Mouse (Mus musculus) heart, postnatal 0 days (tissue): ENCODE measurements around the gene Zranb1. TPM values are rescaled to one million over a fixed set of nuclear protein-coding genes. Genes with fewer than 3 reads are reported as not detected.
A peak's percentile ranks its signal among the peaks of the same experiment; 100 is the strongest.

Experiments
- ATAC-seq: fragments of 200-750 bp; cut with Nextera tagmentation; 2 replicates; pipeline ENCODE4 v1.8.0; 2017; ENCODE audit warnings: low read depth, moderate number of reproducible peaks, moderate library complexity; ENCODE audit not compliant: insufficient read depth
- DNase-seq: peaks from one replicate; pipeline ENCODE4 v3.0.0-alpha.2; 2016; ENCODE audit warnings: low spot score
- H3K27ac ChIP-seq: fragments of 300-500 bp; sonication (generic); 2 replicates; pipeline ENCODE4 v1.5.1; 2014; ENCODE audit warnings: low read depth, mild to moderate bottlenecking
- H3K27me3 ChIP-seq: fragments of 300-500 bp; sonication (generic); 2 replicates; pipeline ENCODE4 v1.6.1; 2014; ENCODE audit warnings: low read length, mixed read lengths; ENCODE audit not compliant: control insufficient read depth, insufficient read depth
- H3K36me3 ChIP-seq: fragments of 300-500 bp; sonication (generic); replicated peaks from 2 replicates; pipeline ENCODE4 v1.6.1; 2014; ENCODE audit warnings: low read length, mixed read lengths; ENCODE audit not compliant: control insufficient read depth, insufficient read depth
- H3K4me1 ChIP-seq: fragments of 300-500 bp; sonication (generic); 2 replicates; pipeline ENCODE4 v1.6.1; 2014; ENCODE audit warnings: antibody characterized with exemption; ENCODE audit not compliant: control insufficient read depth, insufficient read depth
- H3K4me2 ChIP-seq: fragments of 300-500 bp; sonication (generic); 2 replicates; pipeline ENCODE4 v1.6.1; 2014; ENCODE audit warnings: low read depth, mild to moderate bottlenecking, low read length, moderate library complexity
- H3K4me3 ChIP-seq: fragments of 300-500 bp; sonication (generic); 2 replicates; pipeline ENCODE4 v1.5.1; 2014; ENCODE audit warnings: low read depth, low read length
- H3K9ac ChIP-seq: fragments of 300-500 bp; sonication (generic); replicated peaks from 2 replicates; pipeline ENCODE4 v1.6.1; 2014; ENCODE audit warnings: low read depth, low read length, mixed read lengths
- H3K9me3 ChIP-seq: fragments of 300-500 bp; sonication (generic); replicated peaks from 2 replicates; pipeline ENCODE4 v1.6.1; 2016; ENCODE audit warnings: low read length; ENCODE audit not compliant: control insufficient read depth
- CTCF ChIP-seq: IDR thresholded peaks from 2 replicates; pipeline ENCODE4 v1.5.1; 2016; ENCODE audit warnings: antibody characterized with exemption, control low read depth, low read depth
- EP300 ChIP-seq: IDR thresholded peaks from 2 replicates; pipeline ENCODE4 v1.6.1; 2016; ENCODE audit warnings: antibody characterized with exemption, low read depth
- WGBS: fragments of 180-500 bp; shearing (Covaris S2); extraction: QIAGEN DNeasy Blood & Tissue Kit; methylation state at CpG from one replicate; pipeline ENCODE4 v1.1.7; 2014; 5-methylcytosine and 5-hydroxymethylcytosine counted together
- polyA plus RNA-seq: library from polyadenylated mRNA; unstranded; fragments of >200 nt; fragmentation: Nextera tagmentation; extraction: Ambion mirVana; gene quantifications from 2 replicates; pipeline ENCODE4 v1.2.1, GENCODE M21; 2015
- total RNA-seq: library from RNA; depleted of rRNA; stranded (reverse); fragments of >200 nt; gene quantifications from 2 replicates; pipeline ENCODE4 v1.2.3, GENCODE M21; 2014; ENCODE audit warnings: low replicate concordance

The Zranb1 gene
- total and polyA plus RNA-seq, 2 experiments from 2014 or later, result 9.9 to 49.6 TPM

- Histone ChIP-seq H3K4me2 (no peak overlapping the region), H3K4me1 (peaks cover 13% of the 10 kb centered on the region; the same call in 1 of the 2 replicates), H3K27ac (no peak overlapping the region), H3K4me3 (no peak overlapping the region), H3K27me3 (no peaks in the 10 kb centered on the region), H3K9ac (no peak overlapping the region), H3K9me3 (no peaks in the 10 kb centered on the region), H3K36me3 (no peaks in the 10 kb centered on the region)
- 86% methylated on average over 2 of the region's 2 CpGs for WGBS
- DNase-seq (no peak), ATAC-seq (no peak)
- TF ChIP-seq CTCF (peak; percentile 54), EP300 (no peak)
Observed at GRCm38 (mm10) chr7:132898234-132898633, 32.7 kb upstream of the Zranb1 start.

- Histone ChIP-seq H3K27ac (peak overlapping the region; percentile 77), H3K4me2 (no peak overlapping the region), H3K9ac (no peak overlapping the region), H3K36me3 (no peaks in the 10 kb centered on the region), H3K9me3 (no peaks in the 10 kb centered on the region), H3K4me1 (no peaks in the 10 kb centered on the region), H3K27me3 (no peaks in the 10 kb centered on the region), H3K4me3 (no peak overlapping the region)
- peak; percentile 71 for DNase-seq
- ATAC-seq, result peak; percentile 75
- WGBS, result 29% methylated on average over 2 of the region's 2 CpGs
- TF ChIP-seq CTCF, result no peak
- peak; percentile 45; the same call in 1 of the 2 replicates for TF ChIP-seq EP300
Observed at GRCm38 (mm10) chr7:132900826-132901531, 30.0 kb upstream of the Zranb1 start.

GRCm38 (mm10) chr7:132903796-132904195 is 27.1 kb upstream of the Zranb1 start:
- no peaks in the 10 kb centered on the region for H3K27me3 ChIP-seq
- 67% methylated on average over 3 of the region's 3 CpGs for WGBS
- H3K9ac ChIP-seq, result no peak overlapping the region
- H3K4me2 ChIP-seq, result no peak overlapping the region
- no peaks in the 10 kb centered on the region for H3K9me3 ChIP-seq
- H3K27ac ChIP-seq, result no peak overlapping the region
- DNase-seq (no peak), ATAC-seq (no peak)
- TF ChIP-seq CTCF (no peak), EP300 (no peak)
- no peaks in the 10 kb centered on the region for H3K4me1 ChIP-seq
- no peak overlapping the region for H3K4me3 ChIP-seq
- H3K36me3 ChIP-seq, result no peaks in the 10 kb centered on the region

- WGBS, result 45% methylated on average over 3 of the region's 3 CpGs
- no peak for DNase-seq
- H3K4me1 ChIP-seq, result no peaks in the 10 kb centered on the region
- no peak overlapping the region for H3K4me3 ChIP-seq
- TF ChIP-seq CTCF (no peak), EP300 (no peak)
- no peaks in the 10 kb centered on the region for H3K36me3 ChIP-seq
- no peaks in the 10 kb centered on the region for H3K27me3 ChIP-seq
- H3K27ac ChIP-seq, result no peak overlapping the region
- no peaks in the 10 kb centered on the region for H3K9me3 ChIP-seq
- ATAC-seq, result no peak
- H3K4me2 ChIP-seq, result no peak overlapping the region
- no peak overlapping the region for H3K9ac ChIP-seq
Observed at GRCm38 (mm10) chr7:132921971-132922370, 9.0 kb upstream of the Zranb1 start.

GRCm38 (mm10) chr7:132925227-132925626 is 5.7 kb upstream of the Zranb1 start:
- TF ChIP-seq CTCF, result no peak
- no peak for TF ChIP-seq EP300
- no peak overlapping the region for H3K4me3 ChIP-seq
- no peak overlapping the region for H3K27ac ChIP-seq
- 58% methylated on average over 2 of the region's 2 CpGs for WGBS
- no peak overlapping the region for H3K4me2 ChIP-seq
- H3K9me3 ChIP-seq, result no peaks in the 10 kb centered on the region
- ATAC-seq (no peak), DNase-seq (no peak)
- H3K9ac ChIP-seq, result no peak overlapping the region
- no peaks in the 10 kb centered on the region for H3K27me3 ChIP-seq
- no peaks in the 10 kb centered on the region for H3K36me3 ChIP-seq
- H3K4me1 ChIP-seq, result no peaks in the 10 kb centered on the region

GRCm38 (mm10) chr7:132927201-132927600 is 3.7 kb upstream of the Zranb1 start:
- Histone ChIP-seq H3K27ac (no peak overlapping the region), H3K4me1 (no peaks in the 10 kb centered on the region), H3K9ac (no peak overlapping the region), H3K4me3 (no peak overlapping the region), H3K9me3 (no peaks in the 10 kb centered on the region), H3K27me3 (no peaks in the 10 kb centered on the region), H3K36me3 (no peaks in the 10 kb centered on the region), H3K4me2 (no peak overlapping the region)
- DNase-seq (no peak), ATAC-seq (no peak)
- TF ChIP-seq CTCF, result no peak
- TF ChIP-seq EP300, result no peak
- 39% methylated on average over 3 of the region's 3 CpGs for WGBS
